Mouse (Mus musculus) MEL (cell line): ENCODE data around the gene Zfp185.

Source experiments
- CTCF ChIP-seq, 3 experiments: IDR thresholded peaks in 2 of 3; conservative IDR thresholded peaks in 1 of 3; 2 replicates each; pipeline ENCODE4 v1.5.1; 2011 to 2012; ENCODE audit warnings: low read length in 3 of 3, low read depth in 2 of 3, mild to moderate bottlenecking in 2 of 3, improper control_type of control experiment in 1 of 3, inconsistent platforms in 1 of 3, mixed read lengths in 1 of 3, moderate library complexity in 1 of 3; ENCODE audit not compliant: control insufficient read depth in 1 of 3, insufficient read depth in 1 of 3, poor library complexity in 1 of 3, severe bottlenecking in 1 of 3
- MAX ChIP-seq: IDR thresholded peaks from 2 replicates; pipeline ENCODE4 v1.6.1; 2011; ENCODE audit warnings: low read length, improper control_type of control experiment
- POLR2A ChIP-seq, 2 experiments: IDR thresholded peaks; 2 replicates each; pipeline ENCODE4 v1.6.1; 2011 to 2012; ENCODE audit warnings: low read length in 2 of 2, mild to moderate bottlenecking in 2 of 2, control low read depth in 1 of 2, improper control_type of control experiment in 1 of 2, low read depth in 1 of 2, moderate library complexity in 1 of 2; ENCODE audit not compliant: control insufficient read depth in 1 of 2, insufficient read depth in 1 of 2, poor library complexity in 1 of 2
- TAL1 ChIP-seq: IDR thresholded peaks from 2 replicates; pipeline ENCODE4 v1.6.1; 2012; ENCODE audit warnings: mild to moderate bottlenecking, inconsistent platforms, low read length, moderate library complexity, mixed read lengths

- no peak for TF ChIP-seq TAL1
- no peak for TF ChIP-seq MAX
- TF ChIP-seq CTCF (IDR thresholded peaks at IDR 0.05 in 2 of 3, conservative IDR thresholded peaks at IDR 0.05 in 1 of 3; ENCODE audit: control insufficient read depth in 1 of 3, insufficient read depth in 1 of 3, low read depth in 2 of 3, low read length in 3 of 3, poor library complexity in 1 of 3, severe bottlenecking in 1 of 3): no peak
- no peak for TF ChIP-seq POLR2A (IDR thresholded peaks at IDR 0.05; ENCODE audit: control insufficient read depth in 1 of 2, insufficient read depth in 1 of 2, low read depth in 1 of 2, low read length in 2 of 2, poor library complexity in 1 of 2)
These were observed 3.4 kb downstream of the Zfp185 start for GRCm38 (mm10) chrX:72990581-72990980.
